Mouse (Mus musculus): Measurements from ENCODE around the gene Sync.
A peak's percentile ranks its signal among the peaks of the same experiment; 100 is the strongest.

The Sync gene

DNA sequence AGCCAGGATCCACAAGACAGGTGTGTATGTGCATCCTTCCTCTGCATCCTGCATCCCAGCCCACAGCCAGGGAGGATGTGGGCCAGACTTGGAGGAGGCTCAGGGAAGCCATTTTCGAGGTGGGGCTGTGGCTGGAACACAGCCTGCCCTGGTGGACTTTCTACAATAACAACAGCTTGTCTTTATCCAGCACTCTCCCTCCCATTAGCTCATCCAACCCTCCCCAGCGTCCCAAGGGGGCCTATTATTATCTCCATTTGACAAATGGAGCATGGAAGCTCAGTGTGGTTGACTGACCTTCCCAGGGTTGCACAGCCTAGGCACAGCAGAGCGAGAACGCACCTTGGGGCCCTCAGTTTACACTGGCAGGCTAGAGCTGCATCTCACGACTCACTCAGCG is 26.7 kb upstream of the Sync start:
- no peak for DNase-seq (ENCODE audit: inconsistent age in 2 of 2, low spot score in 1 of 2)

DNA sequence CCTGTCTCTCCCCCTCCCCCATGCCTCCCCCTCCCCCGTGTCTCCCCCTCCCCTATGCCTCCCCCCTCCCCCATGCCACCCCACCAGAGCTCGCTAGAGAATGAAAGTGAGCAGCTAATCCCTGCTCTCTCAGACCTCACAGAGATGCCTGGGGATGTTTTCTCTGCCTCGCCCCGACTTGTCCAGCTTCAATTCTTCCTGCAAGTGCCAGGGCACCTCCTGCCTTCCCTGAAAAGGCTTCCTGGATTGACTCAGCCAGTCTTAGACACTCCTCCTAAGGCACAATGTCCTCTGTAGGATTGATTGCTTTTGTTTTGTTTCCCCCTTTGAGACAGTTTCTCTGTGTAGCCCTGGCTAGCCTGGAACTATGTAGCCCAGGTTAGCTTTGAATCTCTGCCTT is 26.2 kb upstream of the Sync start, which contains the start of gene C77080:
Gene C77080 (minus strand): TSS at position 209 of the 400 bp plus-strand sequence.
- DNase-seq (ENCODE audit: inconsistent age in 2 of 2, low spot score in 1 of 2), result no peak

- peak; percentile 82 to 90 for DNase-seq (ENCODE audit: inconsistent age in 2 of 2, low spot score in 1 of 2)
These were observed 24.0 kb upstream of the Sync start for GRCm38 (mm10) chr4:129263225-129264021.

- no peak for DNase-seq (ENCODE audit: inconsistent age in 2 of 2, low spot score in 1 of 2)
These were observed 21.2 kb upstream of the Sync start for GRCm38 (mm10) chr4:129266191-129266590.

GRCm38 (mm10) chr4:129266821-129267220 is 20.6 kb upstream of the Sync start:
- no peak for DNase-seq (ENCODE audit: inconsistent age in 2 of 2, low spot score in 1 of 2)

- DNase-seq (ENCODE audit: inconsistent age in 2 of 2, low spot score in 1 of 2), result peak; percentile 60 to 64
These were observed 18.7 kb upstream of the Sync start for GRCm38 (mm10) chr4:129268698-129269097.

- DNase-seq (ENCODE audit: inconsistent age in 2 of 2, low spot score in 1 of 2), result no peak
These were observed 15.2 kb upstream of the Sync start for GRCm38 (mm10) chr4:129271991-129272755.

DNA sequence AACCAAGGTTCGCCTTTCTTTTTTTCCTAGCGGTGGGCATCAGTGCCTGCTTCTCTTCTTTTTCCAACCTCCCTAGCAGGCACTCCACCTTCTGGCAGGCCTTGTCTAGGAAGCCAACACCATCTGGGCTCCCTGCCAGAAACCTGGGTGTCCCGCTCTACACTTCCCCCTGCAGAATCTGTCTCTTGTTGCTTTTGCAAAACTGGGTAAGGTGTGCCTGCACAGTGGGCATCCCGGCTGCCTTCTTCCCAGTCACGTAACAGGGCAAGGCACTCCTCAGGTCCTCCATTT is 14.7 kb upstream of the Sync start:
- peak; percentile 72 to 83 for DNase-seq (ENCODE audit: inconsistent age in 2 of 2, low spot score in 1 of 2)

DNA sequence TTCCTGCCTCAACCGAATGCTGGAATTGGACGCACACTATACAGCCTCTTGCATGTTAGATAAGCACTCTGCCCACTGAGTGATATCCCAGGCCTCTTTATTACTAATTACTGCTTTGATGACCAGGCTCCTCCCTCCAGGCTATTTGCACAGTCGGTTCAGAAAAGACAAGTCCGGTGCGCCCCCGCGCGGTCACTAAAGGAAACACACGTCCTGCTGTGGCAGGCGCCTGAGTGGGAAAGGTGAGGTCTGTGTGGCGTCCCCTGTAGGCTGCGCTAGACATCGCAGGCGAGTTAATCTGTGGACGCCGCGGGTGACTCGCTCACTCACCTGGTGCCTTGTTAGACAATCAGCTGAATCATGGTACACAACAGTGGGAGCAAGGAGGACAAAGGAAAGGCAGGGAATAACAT is 11.0 kb upstream of the Sync start:
- DNase-seq (ENCODE audit: inconsistent age in 2 of 2, low spot score in 1 of 2), result peak; percentile 95 to 99

DNA sequence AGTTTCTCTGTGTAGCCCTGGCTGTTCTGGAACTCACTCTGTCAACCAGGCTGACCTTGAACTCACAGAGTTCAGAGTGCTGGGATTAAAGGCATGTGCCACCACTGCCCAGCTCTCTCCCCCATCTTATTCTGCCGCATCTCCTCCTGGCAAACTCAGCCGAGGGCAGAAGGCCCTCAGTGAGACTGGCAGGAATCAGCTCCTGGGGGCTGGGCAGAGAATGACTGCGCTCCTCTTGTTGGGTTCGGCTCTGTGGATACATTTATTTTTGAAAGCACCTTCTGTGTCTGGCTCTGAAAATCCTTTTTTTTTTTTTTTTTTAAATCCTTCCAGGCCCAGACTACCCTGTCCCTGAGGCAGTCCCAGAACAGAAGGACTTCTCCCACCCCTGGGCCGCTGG is 4.6 kb upstream of the Sync start:
- no peak for DNase-seq (ENCODE audit: inconsistent age in 2 of 2, low spot score in 1 of 2)

GRCm38 (mm10) chr4:129283226-129283625 is 4.2 kb upstream of the Sync start:
- no peak for DNase-seq (ENCODE audit: inconsistent age in 2 of 2, low spot score in 1 of 2)

GRCm38 (mm10) chr4:129284685-129285084 is 2.7 kb upstream of the Sync start:
- DNase-seq (ENCODE audit: inconsistent age in 2 of 2, low spot score in 1 of 2), result no peak

- peak in 1 of 2 experiments; percentile 48 for DNase-seq (ENCODE audit: inconsistent age in 2 of 2, low spot score in 1 of 2)
These were observed 1.3 kb upstream of the Sync start for GRCm38 (mm10) chr4:129286001-129286682.

DNA sequence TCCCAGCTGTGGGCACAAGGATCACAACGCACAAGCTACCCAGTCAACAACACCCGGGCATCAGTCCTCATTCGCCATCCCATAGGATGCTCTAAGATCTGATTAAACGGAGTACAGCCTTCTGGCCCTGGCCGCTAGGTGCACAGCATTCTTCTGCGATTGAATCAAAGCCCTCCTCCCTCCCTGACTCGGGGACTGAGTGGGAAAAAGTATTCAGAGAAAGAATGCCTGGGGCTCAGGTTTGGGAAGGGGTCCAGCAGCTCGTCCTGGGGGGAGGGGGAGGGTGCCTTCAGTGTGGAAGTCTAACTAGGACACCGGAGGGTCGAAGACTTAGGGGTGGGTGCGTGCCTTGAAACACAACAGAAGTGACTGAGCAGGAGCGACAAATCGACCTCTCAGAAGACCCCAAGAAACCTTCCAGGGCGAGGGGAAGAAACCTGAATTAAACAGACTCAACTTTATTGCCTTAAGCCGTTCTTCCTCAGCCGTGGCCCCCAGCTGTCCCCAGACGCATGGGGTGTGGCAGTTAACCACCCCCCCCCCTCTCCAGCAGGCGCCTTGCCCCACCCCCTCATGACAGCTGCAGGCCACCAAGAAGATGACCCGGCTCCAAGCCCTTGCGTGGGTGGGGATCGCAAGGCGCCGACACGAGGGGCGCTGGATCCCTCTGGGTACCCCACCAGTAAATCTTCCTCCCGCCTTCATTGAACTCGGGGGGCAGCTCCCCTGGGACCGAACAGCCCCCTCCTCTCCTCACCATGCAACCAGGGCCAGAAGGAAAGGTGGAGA is 540 bp upstream of the Sync start:
- peak in 1 of 2 experiments; percentile 50 for DNase-seq (ENCODE audit: inconsistent age in 2 of 2, low spot score in 1 of 2)

DNA sequence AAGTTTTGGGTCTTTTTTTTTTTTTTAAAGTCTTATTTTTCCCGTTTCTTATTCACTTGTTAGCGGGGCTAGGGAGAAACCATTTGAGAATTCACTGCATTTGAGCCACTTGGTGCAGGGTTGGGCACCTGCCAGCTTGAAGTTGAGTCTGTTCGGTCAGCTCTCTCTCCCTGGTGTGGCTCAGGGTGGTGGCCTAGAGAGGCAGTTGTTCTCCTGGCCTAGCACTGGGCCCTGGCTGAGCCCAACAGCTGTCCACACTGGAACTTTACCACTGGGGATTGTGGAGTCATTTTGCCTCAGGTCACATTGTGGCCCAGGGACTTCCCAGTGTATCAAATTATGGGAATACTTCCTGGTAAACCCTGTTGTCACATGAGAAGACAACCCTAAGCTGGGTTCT is 650 bp downstream of the Sync start:
- DNase-seq (ENCODE audit: inconsistent age in 2 of 2, low spot score in 1 of 2), result peak in 1 of 2 experiments; percentile 59

DNA sequence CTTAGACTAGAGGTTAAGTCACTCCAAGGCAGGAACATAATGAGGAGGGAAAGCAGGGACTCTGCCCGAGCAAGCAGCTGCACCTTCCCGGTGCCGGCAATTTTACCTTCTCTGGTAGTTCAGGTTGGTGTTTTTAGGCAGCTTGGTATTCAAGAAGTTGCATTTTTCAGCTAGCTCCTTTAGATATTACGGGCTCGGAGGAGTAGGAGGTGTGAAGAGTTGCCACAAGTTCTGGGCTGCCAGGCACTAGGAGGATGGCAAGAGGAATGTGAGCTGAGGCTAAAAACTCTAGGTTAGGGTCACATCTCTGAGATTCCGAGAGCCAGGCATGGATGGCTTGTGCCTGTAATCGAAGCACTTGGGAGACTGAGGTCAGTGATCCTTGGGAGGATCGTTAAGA is 2.3 kb downstream of the Sync start:
- no peak for DNase-seq (ENCODE audit: inconsistent age in 2 of 2, low spot score in 1 of 2)

DNA sequence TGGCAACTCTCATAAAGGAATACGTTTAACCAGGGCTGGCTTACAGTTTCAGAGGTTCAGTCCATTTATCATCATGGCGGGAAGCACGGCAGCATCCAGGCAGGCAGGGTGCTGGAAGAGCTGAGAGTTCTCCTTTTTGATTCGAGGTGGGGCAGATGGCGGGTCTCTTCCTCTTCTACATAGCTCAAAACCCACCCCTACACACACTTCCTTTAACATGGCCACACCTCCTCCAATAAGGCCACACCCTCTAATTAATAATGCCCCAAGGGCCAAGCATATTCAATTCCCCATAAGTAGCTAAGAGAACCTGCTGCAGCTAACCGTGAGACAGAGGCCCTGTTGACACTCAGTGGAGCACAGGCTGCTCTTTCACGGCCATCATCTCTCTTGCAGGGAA is 5.4 kb downstream of the Sync start:
- no peak for DNase-seq (ENCODE audit: inconsistent age in 2 of 2, low spot score in 1 of 2)

DNA sequence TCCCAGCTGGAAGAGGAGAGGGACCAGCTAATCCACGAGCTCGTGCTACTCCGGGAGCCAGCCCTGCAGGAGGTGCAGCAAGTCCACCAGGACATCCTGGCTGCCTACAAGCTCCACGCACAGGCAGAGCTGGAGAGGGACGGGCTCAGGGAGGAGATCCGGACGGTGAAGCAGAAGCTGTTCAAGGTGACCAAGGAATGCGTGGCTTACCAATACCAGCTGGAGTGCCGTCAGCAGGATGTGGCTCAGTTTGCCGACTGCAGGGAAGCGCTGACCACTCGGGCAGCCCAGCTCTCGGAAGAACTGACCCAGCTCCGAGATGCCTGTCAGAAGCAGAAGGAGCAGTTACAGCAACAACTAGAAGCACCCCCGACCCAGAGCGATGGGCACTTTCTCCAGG is 6.3 kb downstream of the Sync start:
- no peak for DNase-seq (ENCODE audit: inconsistent age in 2 of 2, low spot score in 1 of 2)

- DNase-seq (ENCODE audit: inconsistent age in 2 of 2, low spot score in 1 of 2), result no peak
These were observed 7.8 kb downstream of the Sync start for GRCm38 (mm10) chr4:129295188-129295587.

- DNase-seq (ENCODE audit: inconsistent age in 2 of 2, low spot score in 1 of 2), result no peak
These were observed 8.6 kb downstream of the Sync start for GRCm38 (mm10) chr4:129296066-129296465.

- DNase-seq (ENCODE audit: inconsistent age in 2 of 2, low spot score in 1 of 2), result peak in 1 of 2 experiments; percentile 69
These were observed 10.3 kb downstream of the Sync start for GRCm38 (mm10) chr4:129297724-129298123.
